Mouse (Mus musculus): ENCODE data around the gene Zdhhc5. TPM values are rescaled to one million over a fixed set of nuclear protein-coding genes. Genes with fewer than 3 reads are reported as not detected.

Gene Zdhhc5
- polyA plus RNA-seq, 1 experiment from 2014 or later = 30.8 TPM

- H3K27me3 ChIP-seq (ENCODE audit: insufficient read depth, low read length) = no peaks in the 10 kb centered on the region
- peaks cover 21% of the 10 kb centered on the region for H3K36me3 ChIP-seq (ENCODE audit: insufficient read depth)
- TF ChIP-seq CTCF (IDR thresholded peaks at IDR 0.05; ENCODE audit: low read depth) = no peak
- peak overlapping the region; percentile 94 for H3K4me2 ChIP-seq
- DNase-seq (no peak), ATAC-seq (ENCODE audit: insufficient read depth) (peak; percentile 0; the same call in 1 of the 2 replicates)
- H3K4me1 ChIP-seq (ENCODE audit: insufficient read depth) = peaks cover 20% of the 10 kb centered on the region
- peak overlapping the region; percentile 94 for H3K4me3 ChIP-seq (ENCODE audit: low read depth, low read length)
- H3K9me3 ChIP-seq (ENCODE audit: low read depth, low read length) = no peaks in the 10 kb centered on the region
- peak overlapping the region; percentile 100 for H3K27ac ChIP-seq (ENCODE audit: low read depth)
- WGBS = 1% methylated on average over 5 of the region's 5 CpGs
- peak overlapping the region; percentile 100 for H3K9ac ChIP-seq
These were observed 27.0 kb upstream of the Zdhhc5 start for GRCm38 (mm10) chr2:84741841-84742450.

GRCm38 (mm10) chr2:84740608-84741333, 25.8 kb upstream of the Zdhhc5 start:
- peaks cover 3% of the 10 kb centered on the region; the same call in 1 of the 2 replicates for H3K27me3 ChIP-seq (ENCODE audit: insufficient read depth, low read length)
- peak overlapping the region; percentile 94 for H3K4me2 ChIP-seq
- peak; percentile 65 for DNase-seq
- H3K9me3 ChIP-seq (ENCODE audit: low read depth, low read length) = no peaks in the 10 kb centered on the region
- WGBS = 55% methylated on average over 15 of the region's 15 CpGs
- 0 out of 2 replicates have a peak overlapping the region, but pooled peaks have one; percentile 3 for H3K9ac ChIP-seq
- ATAC-seq (ENCODE audit: insufficient read depth) = no peak
- peak overlapping the region; percentile 94; the same call in 1 of the 2 replicates for H3K4me3 ChIP-seq (ENCODE audit: low read depth, low read length)
- peak; percentile 44 for TF ChIP-seq CTCF (IDR thresholded peaks at IDR 0.05; ENCODE audit: low read depth)
- peak overlapping the region; percentile 37; the same call in 1 of the 2 replicates for H3K27ac ChIP-seq (ENCODE audit: low read depth)
- H3K36me3 ChIP-seq (ENCODE audit: insufficient read depth) = peaks cover 21% of the 10 kb centered on the region
- peaks cover 23% of the 10 kb centered on the region for H3K4me1 ChIP-seq (ENCODE audit: insufficient read depth)

DNA sequence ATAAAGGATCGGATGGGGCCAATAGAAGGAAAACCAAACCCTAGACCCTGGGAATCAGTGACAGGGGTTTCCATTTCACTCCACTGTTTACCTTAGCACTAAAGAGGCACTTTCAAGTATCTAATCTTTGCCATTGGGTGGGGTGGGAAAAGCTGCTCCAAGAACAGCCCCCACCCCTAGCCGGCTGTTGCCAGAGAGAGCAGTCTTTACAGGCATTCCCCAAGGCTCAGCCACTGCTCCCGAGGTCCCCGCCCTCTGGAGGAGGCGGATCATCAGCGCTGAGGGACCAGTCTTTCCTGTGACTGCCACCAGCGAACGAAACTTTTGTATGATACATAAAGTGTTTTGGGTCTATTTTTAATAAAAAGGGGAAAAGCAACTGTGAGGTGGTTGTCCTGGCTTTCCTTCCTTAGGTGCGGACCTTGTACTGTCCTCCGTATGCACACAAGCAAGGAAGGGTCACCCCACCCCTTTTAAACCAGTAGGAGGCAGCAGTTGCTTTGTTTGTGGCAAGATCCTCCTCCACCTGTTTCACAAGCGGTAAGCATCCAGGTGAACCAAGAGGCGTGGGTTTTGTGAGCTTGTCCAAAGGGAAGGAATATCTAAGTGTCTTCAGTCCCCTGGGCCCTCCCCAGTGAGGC, 23.4 kb upstream of the Zdhhc5 start:
- Histone ChIP-seq H3K27me3 (ENCODE audit: insufficient read depth, low read length) (peaks cover 3% of the 10 kb centered on the region; the same call in 1 of the 2 replicates), H3K36me3 (ENCODE audit: insufficient read depth) (peaks cover 21% of the 10 kb centered on the region), H3K4me3 (ENCODE audit: low read depth, low read length) (peak overlapping the region; percentile 10; the same call in 1 of the 2 replicates), H3K4me1 (ENCODE audit: insufficient read depth) (peaks cover 18% of the 10 kb centered on the region), H3K9me3 (ENCODE audit: low read depth, low read length) (no peaks in the 10 kb centered on the region), H3K9ac (no peak overlapping the region), H3K4me2 (peak overlapping the region; percentile 47), H3K27ac (ENCODE audit: low read depth) (peak overlapping the region; percentile 40; the same call in 1 of the 2 replicates)
- peak; percentile 71 for TF ChIP-seq CTCF (IDR thresholded peaks at IDR 0.05; ENCODE audit: low read depth)
- WGBS = under 1% methylated on average over 12 of the region's 12 CpGs
- DNase-seq = peak; percentile 76
- peak; percentile 29 for ATAC-seq (ENCODE audit: insufficient read depth)

DNA sequence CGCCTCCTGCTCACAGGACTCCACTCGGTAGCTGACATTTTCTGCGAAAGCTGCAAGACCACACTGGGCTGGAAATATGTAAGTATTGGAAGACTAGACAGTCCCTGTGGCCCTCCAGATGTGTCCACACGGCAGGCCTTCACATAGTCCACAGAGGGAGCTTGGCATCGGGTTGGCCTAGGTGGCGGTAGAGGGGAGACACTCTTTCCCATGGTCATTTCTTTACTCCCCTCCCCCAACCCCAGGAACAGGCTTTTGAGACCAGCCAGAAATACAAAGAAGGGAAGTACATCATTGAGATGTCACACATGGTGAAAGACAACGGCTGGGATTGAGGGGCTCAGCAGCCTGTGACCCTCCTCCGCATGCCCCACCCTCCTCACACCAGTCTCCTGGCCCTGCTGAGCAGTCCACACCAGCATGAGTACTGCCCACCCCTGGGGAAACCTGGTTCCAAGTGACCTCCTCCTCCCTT, 22.5 kb upstream of the Zdhhc5 start:
- TF ChIP-seq CTCF (IDR thresholded peaks at IDR 0.05; ENCODE audit: low read depth) = peak; percentile 50
- Histone ChIP-seq H3K27ac (ENCODE audit: low read depth) (peak overlapping the region; percentile 40), H3K36me3 (ENCODE audit: insufficient read depth) (peaks cover 21% of the 10 kb centered on the region), H3K27me3 (ENCODE audit: insufficient read depth, low read length) (peaks cover 3% of the 10 kb centered on the region; the same call in 1 of the 2 replicates), H3K9ac (peak overlapping the region; percentile 4; the same call in 1 of the 2 replicates), H3K4me3 (ENCODE audit: low read depth, low read length) (0 out of 2 replicates have a peak overlapping the region, but pooled peaks have one; percentile 3), H3K9me3 (ENCODE audit: low read depth, low read length) (no peaks in the 10 kb centered on the region), H3K4me1 (ENCODE audit: insufficient read depth) (peaks cover 18% of the 10 kb centered on the region), H3K4me2 (peak overlapping the region; percentile 47)
- WGBS = 4% methylated on average over 8 of the region's 8 CpGs
- ATAC-seq (ENCODE audit: insufficient read depth) (peak; percentile 39), DNase-seq (peak; percentile 74)

- 0 out of 2 replicates have a peak, but pooled peaks have one; percentile 1 for ATAC-seq (ENCODE audit: insufficient read depth)
- no peaks in the 10 kb centered on the region for H3K9me3 ChIP-seq (ENCODE audit: low read depth, low read length)
- peaks cover 3% of the 10 kb centered on the region; the same call in 1 of the 2 replicates for H3K27me3 ChIP-seq (ENCODE audit: insufficient read depth, low read length)
- H3K27ac ChIP-seq (ENCODE audit: low read depth) = no peak overlapping the region
- peaks cover 18% of the 10 kb centered on the region for H3K36me3 ChIP-seq (ENCODE audit: insufficient read depth)
- DNase-seq = peak; percentile 57
- peaks cover 18% of the 10 kb centered on the region; the same call in 1 of the 2 replicates for H3K4me1 ChIP-seq (ENCODE audit: insufficient read depth)
- H3K4me3 ChIP-seq (ENCODE audit: low read depth, low read length) = peak overlapping the region; percentile 22
- H3K9ac ChIP-seq = peak overlapping the region; percentile 11; the same call in 1 of the 2 replicates
- H3K4me2 ChIP-seq = peak overlapping the region; percentile 47
- no peak for TF ChIP-seq CTCF (IDR thresholded peaks at IDR 0.05; ENCODE audit: low read depth)
- 6% methylated on average over 27 of the region's 27 CpGs for WGBS
These were observed 21.6 kb upstream of the Zdhhc5 start for GRCm38 (mm10) chr2:84736312-84737161.

Measured in lung, embryonic 14.5 days (tissue).